Comparison of ENCODE assay signal across 23 mouse cellular contexts in the genomic region with DNA sequence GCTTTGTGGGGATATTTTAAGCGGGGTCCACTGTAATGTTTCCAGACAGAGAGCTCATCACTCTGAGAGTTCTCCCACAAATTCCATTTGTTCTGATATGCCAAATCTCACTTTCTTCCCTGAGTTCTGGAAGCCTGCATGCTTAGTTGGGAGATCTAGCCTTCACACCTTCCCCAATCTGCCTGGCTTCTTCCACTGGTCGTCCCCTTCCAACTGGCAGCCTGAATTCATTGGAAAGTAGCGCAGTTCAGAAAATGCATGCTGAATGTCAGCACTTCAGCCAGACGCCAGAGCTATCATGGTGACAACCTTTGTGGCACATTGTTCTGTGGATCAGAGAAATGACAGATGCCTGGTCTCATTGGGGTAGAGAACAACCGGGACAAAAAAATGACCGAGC.
A peak's percentile ranks its signal among the peaks of the same experiment; 100 is the strongest.
DNase-seq lines count a peak whose midpoint lies in the region; ATAC-seq and TF ChIP-seq lines count a peak whose summit lies in the region.
"Had no signal": no experiment of that assay in that cellular context is flagged by ENCODE, and none has a peak within 500 bp of the region (broad histone marks: within the 10 kb centered on the region; RNA-seq: fewer than 3 reads in every experiment).

No protein-coding gene starts in this region.

- no peak overlapping the region for H3K9ac ChIP-seq in forebrain, postnatal 0 days
- no peak overlapping the region for H3K9ac ChIP-seq in forebrain, embryonic 16.5 days (replicated peaks; ENCODE audit: low read depth, low read length)
- H3K9ac ChIP-seq in hindbrain, embryonic 15.5 days = no peak overlapping the region
- no peak overlapping the region for H3K9ac ChIP-seq in hindbrain, embryonic 12.5 days

- no peak overlapping the region for H3K4me3 ChIP-seq in forebrain, postnatal 0 days (ENCODE audit: low read depth, low read length)
- H3K4me3 ChIP-seq in forebrain, embryonic 16.5 days (replicated peaks; ENCODE audit: low read length) = no peak overlapping the region
- H3K4me3 ChIP-seq in hindbrain, embryonic 15.5 days = no peak overlapping the region
- H3K4me3 ChIP-seq in hindbrain, embryonic 12.5 days = no peak overlapping the region

- H3K4me1 ChIP-seq in forebrain, postnatal 0 days (ENCODE audit: insufficient read depth) = no peaks in the 10 kb centered on the region
- no peaks in the 10 kb centered on the region for H3K4me1 ChIP-seq in forebrain, embryonic 16.5 days (replicated peaks; ENCODE audit: control insufficient read depth, insufficient read depth, low read length)
- 0 out of 2 replicates have a peak, but pooled peaks cover 7% of the 10 kb centered on the region for H3K4me1 ChIP-seq in hindbrain, embryonic 15.5 days (replicated peaks)
- no peaks in the 10 kb centered on the region for H3K4me1 ChIP-seq in hindbrain, embryonic 12.5 days

- H3K4me2 ChIP-seq in forebrain, postnatal 0 days (ENCODE audit: low read depth) = no peak overlapping the region
- H3K4me2 ChIP-seq in forebrain, embryonic 16.5 days (ENCODE audit: low read length) = no peak overlapping the region
- no peak overlapping the region for H3K4me2 ChIP-seq in hindbrain, embryonic 15.5 days
- no peak overlapping the region for H3K4me2 ChIP-seq in hindbrain, embryonic 12.5 days (replicated peaks)

- peak; percentile 63; the same call in 1 of the 2 replicates for ATAC-seq in forebrain, postnatal 0 days
- no peak for ATAC-seq in forebrain, embryonic 16.5 days
- 0 out of 2 replicates have a peak, but pooled peaks have one; percentile 31 for ATAC-seq in frontal cortex, adult (ENCODE audit: low TSS enrichment)
- ATAC-seq in hindbrain, embryonic 15.5 days (ENCODE audit: low FRiP score, low read depth) = no peak
- no peak for ATAC-seq in hindbrain, embryonic 12.5 days (ENCODE audit: low FRiP score)
- ATAC-seq: activated CD4-positive, CD25-positive, alpha-beta regulatory T cell, adult 4 months; CD4-positive, CD25-positive, alpha-beta regulatory T cell, adult 4 months; Patski had no signal

- TF ChIP-seq CTCF in forebrain, postnatal 0 days (IDR thresholded peaks at IDR 0.05; ENCODE audit: low read depth) = no peak

- no peaks in the 10 kb centered on the region for H3K36me3 ChIP-seq in forebrain, postnatal 0 days (ENCODE audit: insufficient read depth)
- H3K36me3 ChIP-seq in forebrain, embryonic 16.5 days (ENCODE audit: control insufficient read depth, insufficient read depth) = no peaks in the 10 kb centered on the region
- no peaks in the 10 kb centered on the region for H3K36me3 ChIP-seq in hindbrain, embryonic 15.5 days
- H3K36me3 ChIP-seq in hindbrain, embryonic 12.5 days = no peaks in the 10 kb centered on the region
- H3K36me3 ChIP-seq: G1E had no signal

- 75% methylated on average over 6 of the region's 6 CpGs for WGBS in forebrain, postnatal 0 days
- 82% methylated on average over 6 of the region's 6 CpGs for WGBS in forebrain, embryonic 16.5 days
- WGBS in hindbrain, embryonic 15.5 days = 89% methylated on average over 6 of the region's 6 CpGs
- 85% methylated on average over 6 of the region's 6 CpGs for WGBS in hindbrain, embryonic 12.5 days

- no peaks in the 10 kb centered on the region for H3K9me3 ChIP-seq in forebrain, postnatal 0 days (ENCODE audit: low read length)
- no peaks in the 10 kb centered on the region for H3K9me3 ChIP-seq in forebrain, embryonic 16.5 days (ENCODE audit: control insufficient read depth, low read length)
- no peaks in the 10 kb centered on the region for H3K9me3 ChIP-seq in hindbrain, embryonic 15.5 days
- no peaks in the 10 kb centered on the region for H3K9me3 ChIP-seq in hindbrain, embryonic 12.5 days (replicated peaks)

- H3K27me3 ChIP-seq in forebrain, postnatal 0 days (ENCODE audit: insufficient read depth, low read length) = no peaks in the 10 kb centered on the region
- no peaks in the 10 kb centered on the region for H3K27me3 ChIP-seq in forebrain, embryonic 16.5 days (replicated peaks; ENCODE audit: control insufficient read depth, insufficient read depth, low read length)
- no peaks in the 10 kb centered on the region for H3K27me3 ChIP-seq in hindbrain, embryonic 15.5 days
- H3K27me3 ChIP-seq in hindbrain, embryonic 12.5 days = no peaks in the 10 kb centered on the region
- H3K27me3 ChIP-seq: CH12.LX, Patski had no signal

- no peak overlapping the region for H3K27ac ChIP-seq in forebrain, postnatal 0 days (ENCODE audit: low read depth, low read length)
- no peak overlapping the region for H3K27ac ChIP-seq in forebrain, embryonic 16.5 days (ENCODE audit: low read length)
- H3K27ac ChIP-seq in hindbrain, embryonic 15.5 days (replicated peaks) = 0 out of 2 replicates have a peak overlapping the region, but pooled peaks have one; percentile 21
- no peak overlapping the region for H3K27ac ChIP-seq in hindbrain, embryonic 12.5 days

- peak; percentile 35 for DNase-seq in forebrain, postnatal 0 days
- DNase-seq in frontal cortex, postnatal 10 days (ENCODE audit: low spot score in 2 of 2) = no peak
- peak; percentile 45 for DNase-seq in brain, adult 2 months (ENCODE audit: low read depth, low spot score)
- no peak for DNase-seq in gastrocnemius, postnatal 25 days
- DNase-seq: adrenal gland, adult 2 months; adrenal gland, adult 8-10 months; adrenal gland, postnatal 10 days; adrenal gland, postnatal 14 days; adrenal gland, postnatal 25 days; adrenal gland, postnatal 36 days; B cell, adult 2 months; cerebellum, adult 11 months; cerebellum, adult 11-12 months; cerebellum, adult 18-20 months had no signal

Comparison
In these comparisons a context has a peak if more than half of its experiments do, and no peak if none do; other contexts are left out.
1. ATAC-seq: peak in forebrain, postnatal 0 days (single experiment) and frontal cortex, adult (single experiment); none in forebrain, embryonic 16.5 days (single experiment), hindbrain, embryonic 15.5 days (single experiment) and hindbrain, embryonic 12.5 days (single experiment).
2. DNase-seq: peak in forebrain, postnatal 0 days (single experiment) and brain, adult 2 months (single experiment); none in frontal cortex, postnatal 10 days (0 of 2) and gastrocnemius, postnatal 25 days (single experiment).